Mouse (Mus musculus): ENCODE measurements around the gene Tmc6.
A peak's percentile ranks its signal among the peaks of the same experiment; 100 is the strongest.
"Not testable (repeated sequence)": the region's sequence is repeated elsewhere in the genome, so short reads cannot be mapped to it uniquely, and the experiment has no call there.

Gene Tmc6

DNA sequence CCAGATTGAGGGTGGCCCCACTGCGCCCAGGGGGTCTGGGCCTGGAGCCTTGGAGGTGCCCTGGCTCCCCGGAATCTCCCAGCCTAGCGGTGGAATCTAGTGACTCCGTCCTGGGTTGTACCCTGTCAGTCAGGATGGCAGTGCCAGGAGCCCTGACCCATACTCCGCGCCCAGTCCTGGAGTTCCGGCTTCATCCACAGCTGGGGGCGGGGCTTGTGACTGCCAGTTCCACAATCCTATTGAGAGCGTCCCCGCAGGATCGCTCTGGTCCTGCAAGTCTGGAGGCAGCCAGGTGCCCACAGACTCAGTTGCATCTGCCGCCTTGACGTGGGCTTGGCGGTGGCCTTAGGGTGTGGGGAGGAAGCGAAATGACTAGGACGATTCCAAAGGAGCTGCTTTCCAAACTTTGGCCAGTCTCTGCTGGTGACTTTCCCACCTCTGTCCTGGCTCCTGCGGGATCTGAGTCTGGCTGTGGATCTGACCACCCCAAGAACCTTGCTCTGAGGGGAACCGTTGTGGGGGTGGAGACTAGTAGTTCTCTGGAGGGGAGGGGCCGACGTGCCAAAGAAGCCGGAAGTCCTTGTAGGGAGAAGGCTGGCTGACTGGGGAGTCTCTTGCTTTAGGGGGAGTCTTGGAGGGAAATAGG, 28.5 kb upstream of the Tmc6 start:
- DNase-seq (ENCODE audit: inconsistent ontology term) = peak; percentile 93

DNA sequence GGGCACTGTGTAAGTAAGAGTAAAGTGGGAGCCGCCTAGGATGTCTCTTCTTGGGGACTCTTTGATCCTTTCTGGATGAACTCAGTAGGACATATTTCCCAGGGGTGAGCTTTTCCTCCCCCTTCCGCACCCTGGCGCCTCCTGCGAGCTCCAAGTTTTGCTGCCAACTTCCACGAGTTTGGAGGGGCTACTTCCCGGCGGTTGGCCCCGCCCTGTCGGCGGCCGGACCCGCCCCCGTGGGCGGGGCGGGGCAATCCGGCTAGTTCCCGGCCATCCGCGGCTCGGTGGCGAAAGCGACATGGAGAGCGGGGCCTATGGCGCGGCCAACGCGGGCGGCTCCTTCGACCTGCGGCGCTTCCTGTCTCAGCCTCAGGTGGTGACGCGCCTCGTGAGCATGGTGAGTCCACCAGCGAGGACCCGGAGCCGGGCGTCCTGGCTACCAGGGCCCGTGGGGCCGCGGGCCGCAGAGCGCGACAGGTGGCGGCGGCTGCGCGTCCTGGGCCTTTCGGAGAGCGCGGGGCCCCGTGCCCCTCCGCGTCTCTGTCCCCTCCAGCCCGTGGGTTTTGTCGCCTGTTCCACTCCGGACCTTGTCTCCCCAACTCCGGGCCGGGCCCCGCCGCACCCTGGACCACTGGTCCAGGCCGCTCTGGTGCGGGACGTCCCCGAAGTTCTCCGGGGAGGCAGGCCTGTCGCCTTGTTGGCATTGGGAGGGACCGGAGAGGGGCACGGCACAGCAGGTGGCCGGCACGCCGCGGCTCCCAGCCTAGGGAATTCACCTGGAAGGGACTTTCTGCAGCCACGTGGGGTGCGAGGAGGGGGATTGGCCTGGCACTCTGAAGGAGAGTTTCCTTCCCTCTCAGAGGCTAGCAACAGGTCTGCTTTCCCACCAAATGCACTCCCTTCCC, 27.7 kb upstream of the Tmc6 start, which contains the start of the genes Gm20708 and Syngr2:
Gene Gm20708, plus strand, starts transcription at position 262 of the 905 bp plus-strand sequence.
Gene Syngr2, plus strand, starts transcription at position 262 of the 905 bp plus-strand sequence.
- DNase-seq (ENCODE audit: inconsistent ontology term) = peak; percentile 87

DNA sequence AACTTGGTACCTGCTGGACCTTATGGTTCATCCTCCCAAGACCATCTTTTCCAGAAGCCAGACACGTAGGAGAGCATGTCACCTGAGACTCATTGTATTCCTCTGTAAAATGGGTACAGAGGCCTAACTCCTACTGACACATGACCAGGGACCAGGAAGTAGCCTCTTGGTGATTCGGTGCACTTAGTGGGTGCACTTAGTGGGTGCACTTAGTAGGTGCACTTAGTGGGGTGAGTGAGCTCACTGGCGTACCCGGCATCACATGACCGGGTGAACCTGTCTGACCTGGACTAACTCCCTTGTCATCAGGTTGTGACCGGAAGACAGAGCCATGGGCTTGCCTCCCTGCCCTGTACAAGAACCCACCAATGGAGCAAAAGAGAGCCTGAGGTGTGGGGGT, 24.8 kb upstream of the Tmc6 start:
- no peak for DNase-seq (ENCODE audit: inconsistent ontology term)

DNA sequence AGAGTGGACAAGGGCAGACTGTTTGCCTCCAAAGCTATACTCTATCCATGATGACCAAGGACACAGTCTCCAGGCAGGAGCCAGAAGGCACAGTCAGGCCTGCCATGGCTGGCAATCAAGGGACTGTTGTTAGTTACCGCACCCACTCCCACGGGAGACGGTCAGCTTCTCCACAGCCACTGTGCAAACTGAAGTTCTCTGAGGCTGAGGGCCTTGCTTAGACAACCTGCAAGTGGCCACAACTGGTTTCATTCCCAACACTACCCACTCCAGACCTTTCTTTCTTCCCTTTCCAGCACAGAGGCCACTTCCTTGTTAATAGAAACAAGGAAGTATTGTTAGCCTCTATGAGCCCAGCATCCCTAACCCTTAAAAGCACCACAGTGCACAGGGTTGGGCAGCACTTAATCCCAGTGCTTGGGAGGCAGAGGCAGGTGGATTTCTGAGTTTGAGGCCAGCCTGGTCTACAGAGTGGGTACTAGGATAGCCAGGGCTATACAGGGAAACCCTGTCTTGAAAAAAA, 21.2 kb upstream of the Tmc6 start:
- no peak for DNase-seq (ENCODE audit: inconsistent ontology term)

DNA sequence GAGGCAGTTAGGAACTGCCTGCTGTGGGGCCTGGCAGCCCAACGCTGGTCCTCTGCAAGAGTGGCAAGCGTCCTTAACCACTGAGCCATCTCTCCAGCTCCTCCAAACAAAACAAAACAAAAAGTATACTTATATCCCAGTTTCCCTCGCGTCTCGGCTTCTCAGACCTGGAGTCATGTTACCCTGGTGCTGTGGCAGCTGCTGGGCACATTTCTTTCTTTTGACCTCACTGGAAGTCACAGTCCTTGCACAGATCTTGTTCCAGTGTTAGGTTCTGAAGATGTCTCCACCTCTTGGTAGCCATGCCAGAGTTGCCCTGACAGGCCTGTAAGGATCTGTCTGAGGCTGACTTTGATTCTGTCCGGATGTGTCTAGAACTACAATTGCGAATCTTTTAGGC, 19.7 kb upstream of the Tmc6 start:
- DNase-seq (ENCODE audit: inconsistent ontology term) = no peak

DNA sequence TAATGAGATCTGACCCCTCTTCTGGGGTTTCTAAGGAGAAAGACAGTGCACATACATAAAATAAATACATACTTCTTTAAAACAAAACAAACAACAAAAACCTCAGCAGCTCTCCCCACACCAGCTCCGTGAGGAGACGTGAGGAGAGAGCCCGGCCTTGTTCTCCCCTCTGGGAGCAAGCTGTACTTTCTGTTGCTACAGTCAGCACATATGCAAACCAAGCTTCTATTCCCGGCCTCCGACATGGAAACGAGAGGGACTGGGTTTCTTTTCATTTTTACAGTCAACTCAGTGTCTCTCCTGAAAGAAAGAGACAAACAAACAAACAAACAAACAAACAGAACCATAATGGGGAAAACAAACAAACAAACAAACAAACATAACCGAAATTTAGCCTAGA, 18.0 kb upstream of the Tmc6 start:
- DNase-seq (ENCODE audit: inconsistent ontology term) = no peak

DNA sequence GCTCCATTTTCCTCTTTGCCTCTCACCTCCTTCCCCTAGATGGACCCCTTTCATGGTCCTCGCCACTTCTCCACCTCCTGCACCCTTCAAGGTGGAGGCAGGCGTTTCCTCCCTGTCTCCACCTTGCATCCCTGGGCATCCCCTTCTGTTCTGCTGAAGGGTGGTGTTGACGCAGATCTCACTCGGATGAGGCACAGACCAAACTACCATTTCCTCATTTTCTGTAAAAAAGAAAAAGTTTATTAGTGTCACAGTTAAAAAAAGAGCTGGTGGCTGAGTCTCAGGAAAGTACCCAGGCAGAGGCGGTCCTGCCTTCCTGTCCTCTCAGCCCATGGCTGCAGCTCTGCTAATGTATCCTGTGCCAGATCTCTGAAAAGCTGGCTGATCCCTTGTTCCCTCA, 17.2 kb upstream of the Tmc6 start:
- DNase-seq (ENCODE audit: inconsistent ontology term) = no peak

DNA sequence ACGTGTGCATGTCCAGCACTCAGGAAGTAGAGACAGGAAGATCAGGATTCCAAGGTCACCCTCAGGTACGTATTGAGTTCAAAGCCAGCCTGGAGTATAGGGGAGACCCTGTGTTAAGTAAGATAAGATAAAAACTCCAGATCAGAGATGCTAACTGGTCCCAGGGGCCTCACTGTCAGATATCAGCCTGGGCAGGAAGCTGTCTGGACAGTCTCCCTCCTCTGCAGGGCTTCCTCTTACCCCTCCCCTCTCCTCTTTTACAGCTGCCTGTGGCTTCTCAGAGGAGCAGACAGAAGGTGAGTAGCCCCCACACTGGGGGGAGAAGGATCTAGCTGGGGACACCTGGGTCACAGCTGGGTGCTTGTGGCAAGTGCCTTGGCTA, 16.2 kb upstream of the Tmc6 start:
- no peak for DNase-seq (ENCODE audit: inconsistent ontology term)

DNA sequence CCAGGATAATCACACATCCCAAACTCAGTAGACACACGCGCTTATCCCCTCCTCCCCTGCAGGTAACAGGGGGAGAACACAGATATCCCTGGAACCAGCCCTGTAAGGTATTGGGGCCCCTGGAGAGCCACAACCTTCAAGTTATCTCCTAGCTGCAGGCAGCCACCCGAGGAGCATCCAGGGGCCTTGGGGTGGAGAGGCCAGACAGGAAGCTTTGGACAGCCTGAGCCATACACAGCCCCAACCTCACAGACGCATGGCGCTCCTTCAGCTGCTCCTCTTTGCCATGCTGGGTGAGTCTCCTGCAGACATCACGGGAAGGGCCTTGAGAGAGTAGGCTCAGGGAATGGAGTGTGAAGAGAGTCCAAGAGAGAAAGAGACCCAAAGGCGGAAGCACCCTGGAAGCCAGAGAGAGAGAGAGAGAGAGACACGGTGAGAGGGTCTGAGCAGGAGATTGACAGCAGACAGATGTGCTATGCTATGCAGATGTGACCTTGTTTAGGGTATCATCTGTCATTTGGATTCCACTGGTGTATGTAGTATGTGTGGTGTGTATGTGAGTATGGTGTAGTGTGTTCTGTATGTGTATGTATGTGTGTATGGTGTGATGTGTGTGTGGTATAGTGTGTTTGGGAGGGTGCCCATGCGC, 15.6 kb upstream of the Tmc6 start, which contains the start of gene 6030468B19Rik:
Gene 6030468B19Rik, plus strand, starts transcription at position 150 of the 649 bp plus-strand sequence.
- no peak for DNase-seq (ENCODE audit: inconsistent ontology term)

DNA sequence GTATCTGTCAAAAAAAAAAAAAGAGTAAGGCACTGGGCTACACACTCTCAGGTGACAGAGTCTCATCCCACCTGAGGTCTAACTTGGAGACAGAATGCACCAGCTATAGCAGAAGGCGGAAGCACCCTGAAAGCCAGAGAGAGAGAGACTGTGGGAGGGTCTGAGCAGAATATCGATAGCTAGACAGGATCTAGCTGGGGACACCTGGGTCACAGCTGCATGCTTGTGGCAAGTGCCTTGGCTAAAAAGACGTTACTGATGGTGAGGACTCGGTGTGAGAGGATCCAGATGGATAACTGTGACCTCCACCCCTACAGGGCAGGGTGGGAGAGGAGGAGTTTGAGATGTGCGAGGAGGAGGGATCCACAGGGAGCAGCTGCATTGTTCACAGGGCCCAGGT, 15.0 kb upstream of the Tmc6 start:
- DNase-seq (ENCODE audit: inconsistent ontology term) = no peak

DNA sequence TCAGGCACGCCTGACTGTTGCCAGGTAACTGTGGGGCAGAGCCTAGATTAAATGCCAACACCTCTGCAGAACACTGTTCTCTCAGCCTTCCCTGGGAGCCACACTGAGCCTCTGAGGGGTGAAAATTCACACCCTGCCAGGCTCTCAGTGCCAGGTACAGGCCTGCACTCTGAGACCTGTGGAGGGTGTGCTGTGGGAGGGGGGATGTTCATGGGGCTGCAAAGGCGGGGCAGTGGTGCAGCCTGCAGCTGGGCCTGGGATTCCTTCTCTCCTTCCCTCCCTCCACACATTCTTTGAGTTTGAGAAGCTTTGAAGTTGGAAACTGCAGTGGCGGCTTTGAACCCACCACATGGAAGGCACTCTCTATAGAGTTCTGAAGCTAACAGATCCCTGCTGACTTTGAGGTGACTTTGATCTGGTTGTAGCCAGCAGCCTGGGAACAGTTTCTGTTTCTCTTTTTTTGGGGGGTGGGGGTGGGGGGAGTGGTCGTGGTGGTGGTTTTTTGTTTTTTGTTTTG, 12.1 kb upstream of the Tmc6 start:
- DNase-seq (ENCODE audit: inconsistent ontology term) = no peak

DNA sequence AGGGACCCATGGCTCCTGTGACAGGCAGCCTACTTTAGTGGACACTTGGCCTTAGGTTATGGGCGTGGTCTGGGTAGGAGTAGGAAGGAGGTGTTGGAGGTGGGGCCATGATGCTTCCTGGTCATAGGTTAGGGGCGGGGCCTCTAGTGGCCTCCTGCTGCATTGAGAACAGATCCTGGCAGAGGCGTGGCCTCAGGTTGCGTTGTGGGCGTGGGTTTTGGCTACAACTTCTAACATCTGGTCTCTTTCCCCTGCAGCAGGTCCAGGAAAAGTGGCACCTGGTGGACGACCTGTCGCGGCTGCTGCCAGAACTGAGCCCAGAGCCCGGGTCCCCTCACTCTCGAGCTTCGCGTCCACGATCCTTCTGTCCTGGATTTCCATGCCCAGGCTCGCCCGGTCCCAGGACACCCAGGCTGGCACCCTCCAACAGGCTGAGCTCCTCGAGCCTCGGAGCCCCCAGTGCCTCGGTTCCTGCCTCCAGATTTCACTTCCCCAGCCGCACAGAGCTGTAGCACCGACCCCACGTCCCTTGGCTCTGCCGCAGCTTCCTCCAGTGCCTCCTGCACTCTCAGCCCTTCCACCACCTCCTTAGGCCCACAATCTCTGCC, 10.4 kb upstream of the Tmc6 start:
- no peak for DNase-seq (ENCODE audit: inconsistent ontology term)

DNA sequence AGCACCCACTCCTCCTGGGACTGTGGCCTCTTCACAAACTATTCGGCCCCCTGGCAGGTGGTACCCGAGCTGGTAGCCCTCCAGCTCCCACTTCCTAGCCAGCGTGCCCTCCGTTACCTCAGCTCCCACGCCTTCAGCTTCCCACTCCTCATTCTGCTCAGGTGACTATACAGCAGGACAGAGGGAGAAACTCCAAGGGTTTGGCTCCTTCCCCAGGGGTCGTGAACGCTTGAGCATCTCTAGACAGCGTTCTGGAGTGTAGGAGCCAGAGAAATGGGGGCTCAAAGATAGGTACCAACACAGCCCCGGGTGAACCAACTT, 9.4 kb upstream of the Tmc6 start:
- DNase-seq (ENCODE audit: inconsistent ontology term) = no peak

DNA sequence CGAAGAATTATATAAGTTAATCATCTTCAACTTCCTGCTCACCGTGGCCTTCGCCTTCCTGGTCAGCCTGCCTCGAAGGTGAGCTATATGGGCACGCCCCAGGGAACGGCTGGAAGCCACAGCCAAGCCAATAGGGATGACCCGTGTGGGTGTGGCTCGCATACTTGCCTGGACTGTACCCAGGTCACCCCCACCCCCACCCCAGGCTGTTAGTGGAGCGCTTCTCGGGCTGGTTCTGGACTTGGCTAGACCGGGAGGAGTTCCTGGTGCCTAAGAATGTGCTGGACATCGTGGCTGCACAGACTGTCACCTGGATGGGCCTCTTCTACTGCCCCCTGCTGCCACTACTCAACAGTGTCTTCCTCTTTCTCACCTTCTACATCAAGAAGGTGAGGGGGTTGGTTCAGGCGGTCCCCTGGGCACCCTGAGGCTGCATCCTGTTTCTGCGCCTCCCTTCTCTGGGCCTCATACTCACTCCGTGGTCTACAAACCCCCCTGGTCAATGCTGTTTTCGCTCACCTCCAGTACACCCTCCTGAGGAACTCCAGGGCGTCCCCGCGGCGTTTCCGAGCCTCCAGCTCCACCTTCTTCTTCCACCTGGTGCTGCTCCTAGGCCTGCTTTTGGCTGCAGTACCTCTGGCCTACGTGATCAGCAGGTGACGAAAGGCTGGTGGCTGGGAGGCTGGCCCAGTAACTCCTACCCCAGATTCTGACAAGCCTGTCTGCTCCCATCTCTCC, 8.9 kb upstream of the Tmc6 start:
- DNase-seq (ENCODE audit: inconsistent ontology term) = no peak

DNA sequence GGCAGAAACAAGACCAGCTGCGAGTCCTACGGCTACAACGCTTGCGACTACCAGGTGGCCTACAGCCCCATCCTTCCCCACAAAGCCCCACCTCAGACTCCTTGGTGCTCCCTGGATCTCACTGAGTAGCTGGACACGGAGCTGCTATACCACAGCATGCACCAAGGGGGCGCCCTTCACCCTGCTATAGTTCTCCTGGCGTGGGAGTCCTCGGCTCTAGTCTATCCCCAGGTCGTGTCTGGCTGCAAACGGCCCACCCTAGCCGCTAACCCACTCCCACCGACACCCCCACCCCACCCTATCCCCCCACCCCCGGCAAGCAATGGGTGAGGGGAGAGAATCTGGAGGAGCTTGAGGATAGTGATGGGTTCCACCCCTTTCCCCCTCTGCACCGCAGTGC, 8.3 kb upstream of the Tmc6 start:
- DNase-seq (ENCODE audit: inconsistent ontology term) = peak; percentile 50

DNA sequence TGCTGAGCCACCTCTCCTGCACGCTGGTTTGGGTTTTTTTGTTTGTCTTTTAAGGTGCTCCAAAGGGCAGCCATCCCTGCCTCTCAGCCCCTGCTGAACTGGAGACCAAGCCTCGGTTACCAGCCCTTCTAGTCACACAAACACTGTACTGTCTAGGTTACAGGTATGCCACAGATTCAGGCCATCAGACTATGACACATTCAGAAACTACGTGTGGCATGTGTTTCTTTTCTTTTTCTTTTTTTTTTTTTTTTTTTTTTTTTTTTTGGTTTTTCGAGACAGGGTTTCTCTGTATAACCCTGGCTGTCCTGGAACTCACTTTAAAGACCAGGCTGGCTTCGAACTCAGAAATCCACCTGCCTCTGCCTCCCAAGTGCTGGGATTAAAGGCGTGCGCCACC, 6.5 kb upstream of the Tmc6 start:
- DNase-seq (ENCODE audit: inconsistent ontology term) = not testable (repeated sequence)

DNA sequence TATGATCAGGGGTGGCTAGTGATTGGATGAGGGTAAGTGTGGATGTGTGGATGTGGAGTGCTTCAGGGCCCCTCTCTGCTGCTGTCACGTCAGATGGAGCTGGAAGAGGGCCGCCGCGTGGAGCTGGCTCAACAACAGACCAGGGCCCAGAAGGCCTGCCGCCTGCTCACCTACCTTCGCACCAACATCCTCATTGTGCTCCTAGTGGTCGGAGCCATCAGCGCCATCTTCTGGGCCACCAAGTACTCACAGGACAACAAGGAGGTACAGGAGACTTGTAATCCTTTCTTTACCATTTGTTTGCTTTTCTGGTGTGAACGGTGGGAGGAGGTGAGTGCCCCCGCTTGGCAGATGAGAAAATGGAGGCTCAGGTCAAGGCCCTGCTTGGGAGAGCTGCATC, 4.3 kb upstream of the Tmc6 start:
- DNase-seq (ENCODE audit: inconsistent ontology term) = no peak

DNA sequence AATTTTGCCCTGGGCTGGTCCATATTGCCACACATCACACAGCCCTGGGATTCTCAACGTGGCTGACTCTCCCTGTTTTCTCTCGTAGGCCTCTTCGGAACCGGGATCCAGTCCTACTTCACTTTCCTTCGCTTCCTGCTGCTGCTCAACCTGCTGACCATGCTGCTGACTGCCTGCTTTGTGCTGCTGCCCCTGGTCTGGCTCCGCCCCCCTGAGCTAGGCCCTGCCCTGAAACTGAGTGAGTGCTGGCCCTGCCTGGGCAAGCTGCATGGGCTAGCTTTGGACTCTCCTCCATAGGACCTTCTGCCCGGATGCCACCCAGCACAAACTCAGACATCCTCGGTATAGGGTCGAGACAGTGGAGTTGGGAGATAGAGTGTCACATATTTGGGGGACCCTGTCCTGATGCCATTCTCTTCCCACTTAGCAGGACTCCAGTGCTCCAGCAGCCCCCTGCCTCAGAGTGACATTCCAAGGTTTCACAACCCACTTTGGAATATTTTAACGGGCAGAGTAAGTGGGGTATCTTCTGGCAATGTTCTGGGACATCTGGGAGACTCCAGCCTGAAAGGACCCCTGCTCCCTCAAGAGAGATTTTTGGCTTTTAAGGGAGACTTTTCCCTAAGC, 1.8 kb upstream of the Tmc6 start:
- peak; percentile 32 for DNase-seq (ENCODE audit: inconsistent ontology term)

DNA sequence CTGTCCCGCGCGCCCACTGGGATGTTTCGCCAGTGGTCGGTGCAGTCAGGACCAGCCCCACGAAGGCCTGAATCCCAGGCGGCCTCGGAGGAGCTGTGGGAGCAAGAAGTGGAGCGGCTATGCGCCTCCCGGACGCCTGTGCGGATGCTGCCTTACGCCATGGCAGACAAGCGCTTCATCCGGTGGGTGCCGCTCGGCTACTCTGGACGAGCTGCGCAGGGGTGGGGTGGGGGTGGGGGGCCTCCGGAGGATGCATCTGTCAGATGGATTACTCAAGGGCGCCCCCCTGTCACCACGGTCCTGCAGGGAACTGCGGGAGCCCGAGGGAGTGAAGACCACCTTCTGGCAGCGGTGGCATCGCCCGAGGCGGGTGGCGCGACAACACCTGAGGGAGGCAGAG, 1.1 kb upstream of the Tmc6 start:
- no peak for DNase-seq (ENCODE audit: inconsistent ontology term)

DNA sequence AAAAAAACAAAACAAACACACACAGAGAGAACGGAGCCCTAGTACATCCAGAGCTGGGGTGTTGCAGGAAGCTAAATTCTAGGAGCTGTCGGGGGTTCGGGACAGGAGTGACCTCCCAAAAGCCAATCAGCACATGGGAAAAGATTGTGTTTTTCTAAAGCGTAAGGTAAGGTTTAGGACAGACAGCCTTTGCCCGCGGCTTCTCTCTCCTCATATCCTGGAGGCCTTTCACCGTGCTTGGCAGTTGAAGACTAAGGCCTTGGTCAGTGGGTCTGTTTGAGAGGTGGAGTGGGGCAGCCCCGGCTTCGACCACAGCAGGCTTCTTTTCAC, 672 bp upstream of the Tmc6 start:
- no peak for DNase-seq (ENCODE audit: inconsistent ontology term)
